Mouse (Mus musculus): ENCODE measurements at regions not wholly inside any gene's neighbourhood (a gene's known extent, or its start where the extent isn't known, plus 50 kb on each side); places are given as distances from the start of the nearest gene placed in this dataset.
A peak's percentile ranks its signal among the peaks of the same experiment; 100 is the strongest.
"Not testable (repeated sequence)": the region's sequence is repeated elsewhere in the genome, so short reads cannot be mapped to it uniquely, and the experiment has no call there.

- no peak for DNase-seq
Measured at GRCm38 (mm10) chr7:70300516-70300915, 66.0 kb downstream of the Nr2f2 start.

GRCm38 (mm10) chr7:70291431-70291830 lies 75.1 kb downstream of the Nr2f2 start:
- DNase-seq, result no peak

GRCm38 (mm10) chr7:70290733-70291320 lies 75.7 kb downstream of the Nr2f2 start:
- DNase-seq, result no peak

- no peak for DNase-seq
Measured at GRCm38 (mm10) chr7:70290277-70290676, 76.3 kb downstream of the Nr2f2 start.

- DNase-seq, result no peak
Measured at GRCm38 (mm10) chr7:70288621-70289020, 77.9 kb downstream of the Nr2f2 start.

GRCm38 (mm10) chr7:70287891-70288421 lies 78.6 kb downstream of the Nr2f2 start:
- no peak for DNase-seq

- no peak for DNase-seq
Measured at GRCm38 (mm10) chr7:70286836-70287355, 79.6 kb downstream of the Nr2f2 start.

- no peak for DNase-seq
Measured at GRCm38 (mm10) chr7:70285344-70285743, 81.2 kb downstream of the Nr2f2 start.

GRCm38 (mm10) chr7:70283836-70284235 lies 82.7 kb downstream of the Nr2f2 start:
- no peak for DNase-seq

- no peak for DNase-seq
Measured at GRCm38 (mm10) chr7:70283166-70283565, 83.4 kb downstream of the Nr2f2 start.

GRCm38 (mm10) chr7:70281891-70282515 lies 84.5 kb downstream of the Nr2f2 start:
- DNase-seq, result no peak

GRCm38 (mm10) chr7:70281381-70281750 lies 85.2 kb downstream of the Nr2f2 start:
- DNase-seq, result no peak

- no peak for DNase-seq
Measured at GRCm38 (mm10) chr7:70280643-70281380, 85.7 kb downstream of the Nr2f2 start.

- DNase-seq, result no peak
Measured at GRCm38 (mm10) chr7:70279927-70280642, 86.5 kb downstream of the Nr2f2 start.

- no peak for DNase-seq
Measured at GRCm38 (mm10) chr7:70279101-70279500, 87.4 kb downstream of the Nr2f2 start.

- no peak for DNase-seq
Measured at GRCm38 (mm10) chr7:70276078-70276477, 90.5 kb downstream of the Nr2f2 start.

GRCm38 (mm10) chr7:70274312-70274711 lies 92.2 kb downstream of the Nr2f2 start:
- no peak for DNase-seq

GRCm38 (mm10) chr7:70267075-70267474 lies 99.5 kb downstream of the Nr2f2 start:
- DNase-seq, result peak; percentile 1

- DNase-seq, result no peak
Measured at GRCm38 (mm10) chr7:70256806-70257205, 109.7 kb downstream of the Nr2f2 start.

GRCm38 (mm10) chr7:70255072-70255471 lies 111.5 kb downstream of the Nr2f2 start:
- DNase-seq, result no peak

- DNase-seq, result no peak
Measured at GRCm38 (mm10) chr7:70253275-70253674, 113.3 kb downstream of the Nr2f2 start.

GRCm38 (mm10) chr7:70239059-70239458 lies 127.5 kb downstream of the Nr2f2 start:
- not testable (repeated sequence) for DNase-seq

GRCm38 (mm10) chr7:70219310-70219709 lies 147.2 kb downstream of the Nr2f2 start:
- DNase-seq, result no peak

Measured in cerebellum, adult 9-11 months (tissue).